Comparison of ENCODE assay signal across 26 mouse cellular contexts in the genomic region with DNA sequence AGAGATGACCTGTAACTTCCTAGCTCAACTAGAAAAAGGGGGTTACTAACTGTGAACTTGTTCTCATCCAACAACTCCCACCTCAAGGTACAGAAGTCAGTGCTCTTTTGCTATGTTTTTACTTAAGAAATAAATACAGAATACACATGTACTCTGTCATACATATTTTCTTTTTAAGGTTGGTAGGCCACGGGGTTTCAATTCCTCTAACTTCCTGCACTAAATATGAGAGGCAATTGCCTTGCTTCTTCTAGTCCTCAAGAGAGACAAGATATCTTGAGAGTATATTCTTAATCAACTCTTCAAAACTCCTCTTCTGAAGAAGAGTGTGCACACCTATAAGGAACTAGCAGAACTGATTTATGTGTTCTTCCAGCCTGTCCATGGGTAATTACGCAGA.
"Had no signal": no experiment of that assay in that cellular context is flagged by ENCODE, and none has a peak within 500 bp of the region (broad histone marks: within the 10 kb centered on the region; RNA-seq: fewer than 3 reads in every experiment).

No protein-coding gene starts in this region.

- H3K4me1 ChIP-seq: heart, embryonic 10.5 days; heart, embryonic 12.5 days; hindbrain, embryonic 10.5 days; hindbrain, embryonic 12.5 days; intestine, embryonic 15.5 days; limb, embryonic 10.5 days; limb, embryonic 12.5 days had no signal

- H3K4me3 ChIP-seq: gastrocnemius, adult 2 months; heart, embryonic 10.5 days; heart, embryonic 12.5 days; hindbrain, embryonic 10.5 days; hindbrain, embryonic 12.5 days; intestine, embryonic 15.5 days; left cerebral cortex, adult 2 months; limb, embryonic 10.5 days; limb, embryonic 12.5 days had no signal

- ATAC-seq: hindbrain, embryonic 16.5 days; inflammation-experienced regulatory T-cells, adult 6 months; intestine, embryonic 15.5 days; intestine, postnatal 0 days had no signal

- H3K27me3 ChIP-seq: heart, embryonic 12.5 days; hindbrain, embryonic 12.5 days; intestine, embryonic 15.5 days; limb, embryonic 12.5 days had no signal

- H3K9ac ChIP-seq: heart, embryonic 12.5 days; hindbrain, embryonic 12.5 days; hindbrain, embryonic 14.5 days; intestine, embryonic 15.5 days; limb, embryonic 12.5 days had no signal

- DNase-seq: gastrocnemius, adult 2 months; gastrocnemius, postnatal 10 days; gastrocnemius, postnatal 25 days; heart, adult 18-20 months; heart, postnatal 10 days; heart, postnatal 4 days; kidney, adult 18-20 months; kidney, adult 8-10 months; kidney, postnatal 10 days; kidney, postnatal 25 days; kidney, postnatal 4 days; layer of hippocampus, adult 9-11 months; liver had no signal

- H3K36me3 ChIP-seq: heart, embryonic 10.5 days; heart, embryonic 12.5 days; hindbrain, embryonic 10.5 days; hindbrain, embryonic 12.5 days; intestine, embryonic 15.5 days; limb, embryonic 10.5 days; limb, embryonic 12.5 days had no signal

- H3K9me3 ChIP-seq: heart, embryonic 10.5 days; heart, embryonic 12.5 days; hindbrain, embryonic 10.5 days; hindbrain, embryonic 12.5 days; intestine, embryonic 15.5 days; limb, embryonic 10.5 days; limb, embryonic 12.5 days had no signal

- H3K27ac ChIP-seq: gastrocnemius, adult 2 months; heart, embryonic 10.5 days; hindbrain, embryonic 10.5 days; hindbrain, embryonic 12.5 days; hindbrain, embryonic 14.5 days; intestine, embryonic 15.5 days; left cerebral cortex, adult 2 months; limb, embryonic 10.5 days; limb, embryonic 12.5 days had no signal

- H3K4me2 ChIP-seq: heart, embryonic 12.5 days; hindbrain, embryonic 12.5 days; hindbrain, embryonic 14.5 days; intestine, embryonic 15.5 days; limb, embryonic 12.5 days; liver, embryonic 11.5 days had no signal
